Mouse (Mus musculus) E14TG2a.4 (cell line): ENCODE data around the gene Fbxl16.

Experiments
- H3K27me3 ChIP-seq: 2 replicates; pipeline ENCODE4 v1.6.1; 2014; ENCODE audit warnings: low read length, control low read depth; ENCODE audit not compliant: insufficient read depth
- H3K36me3 ChIP-seq: 2 replicates; pipeline ENCODE4 v1.6.1; 2014; ENCODE audit warnings: low read length, control low read depth; ENCODE audit not compliant: insufficient read depth
- H3K4me1 ChIP-seq: replicated peaks from 2 replicates; pipeline ENCODE4 v1.6.1; 2014; ENCODE audit warnings: low read depth, low read length, control low read depth
- H3K4me3 ChIP-seq: replicated peaks from 2 replicates; pipeline ENCODE4 v1.5.1; 2014; ENCODE audit warnings: mild to moderate bottlenecking, low read length
- H3K9me3 ChIP-seq: 2 replicates; pipeline ENCODE4 v1.6.1; 2014; ENCODE audit warnings: low read length, control low read depth
- CTCF ChIP-seq: conservative IDR thresholded peaks from 2 replicates; pipeline ENCODE4 v1.5.1; 2014; ENCODE audit warnings: low read length
- NANOG ChIP-seq: IDR thresholded peaks from 2 replicates; pipeline ENCODE4 v1.6.1; 2014; ENCODE audit warnings: borderline replicate concordance, low read length, mixed read lengths
- POU5F1 ChIP-seq: IDR thresholded peaks from 2 replicates; pipeline ENCODE4 v1.6.1; 2014; ENCODE audit warnings: low read length, borderline replicate concordance

Fbxl16 gene

GRCm38 (mm10) chr17:25867836-25868600 is 59.1 kb downstream of the Fbxl16 start:
- no peak for TF ChIP-seq CTCF
- TF ChIP-seq NANOG, result no peak
- TF ChIP-seq POU5F1, result no peak
- Histone ChIP-seq H3K27me3 (no peaks in the 10 kb centered on the region), H3K36me3 (peaks cover 15% of the 10 kb centered on the region), H3K4me3 (peak overlapping the region; percentile 93), H3K9me3 (no peaks in the 10 kb centered on the region), H3K4me1 (peaks cover 48% of the 10 kb centered on the region)

- Histone ChIP-seq H3K36me3 (peaks cover 11% of the 10 kb centered on the region), H3K27me3 (no peaks in the 10 kb centered on the region), H3K9me3 (no peaks in the 10 kb centered on the region), H3K4me1 (peaks cover 54% of the 10 kb centered on the region), H3K4me3 (peak within 1 kb of the TSS; percentile 93)
- TF ChIP-seq CTCF (no peak), POU5F1 (no peak), NANOG (no peak)
Observed at GRCm38 (mm10) chr17:25868601-25869191, 59.8 kb downstream of the Fbxl16 start, which contains the start of gene Mcrip2. Gene Mcrip2, minus strand, starts transcription at chr17:25868764.

GRCm38 (mm10) chr17:25869498-25869897 is 60.6 kb downstream of the Fbxl16 start:
- H3K36me3 ChIP-seq, result peaks cover 3% of the 10 kb centered on the region

GRCm38 (mm10) chr17:25869954-25870353 is 61.1 kb downstream of the Fbxl16 start:
- H3K36me3 ChIP-seq, result no peaks in the 10 kb centered on the region; the same call in 1 of the 2 replicates
- TF ChIP-seq CTCF (no peak), POU5F1 (no peak), NANOG (no peak)
- no peaks in the 10 kb centered on the region for H3K9me3 ChIP-seq
- H3K27me3 ChIP-seq, result no peaks in the 10 kb centered on the region
- peaks cover 60% of the 10 kb centered on the region for H3K4me1 ChIP-seq
- no peak overlapping the region for H3K4me3 ChIP-seq

More at GRCm38 (mm10) chr17:25869498-25869897, 60.6 kb downstream of the Fbxl16 start:
- TF ChIP-seq POU5F1, result no peak
- no peak for TF ChIP-seq NANOG
- TF ChIP-seq CTCF, result no peak
- Histone ChIP-seq H3K4me1 (peaks cover 62% of the 10 kb centered on the region), H3K9me3 (no peaks in the 10 kb centered on the region), H3K27me3 (no peaks in the 10 kb centered on the region), H3K4me3 (no peak overlapping the region)
